Mouse (Mus musculus): ENCODE measurements around the gene Adam12.

- no peak for TF ChIP-seq POLR2A (IDR thresholded peaks at IDR 0.05; ENCODE audit: extremely low read depth, insufficient read depth, low read length)
- TF ChIP-seq CTCF (IDR thresholded peaks at IDR 0.05; ENCODE audit: extremely low read depth, insufficient read depth, low read length), result no peak
These were observed 203.6 kb downstream of the Adam12 start for GRCm38 (mm10) chr7:134028281-134028830.

All from cortical plate, adult 2 months (tissue).